Mouse (Mus musculus) CD8-positive naive resting alpha-beta T cell, adult 2 months (primary cell): ENCODE measurements around the gene Ap2b1.
A peak's percentile ranks its signal among the peaks of the same experiment; 100 is the strongest.
"Not testable (repeated sequence)": the region's sequence is repeated elsewhere in the genome, so short reads cannot be mapped to it uniquely, and the experiment has no call there.

ENCODE experiments used
- DNase-seq, 2 experiments: peaks; one replicate each; pipeline ENCODE4 v3.0.0; 2022; ENCODE audit warnings: low read depth in 2 of 2, low spot score in 2 of 2

The Ap2b1 gene

GRCm38 (mm10) chr11:83299724-83300123 is 900 bp downstream of the Ap2b1 start:
- no peak for DNase-seq

- DNase-seq: no peak
Measured at GRCm38 (mm10) chr11:83301431-83301831, 2.6 kb downstream of the Ap2b1 start.

- no peak for DNase-seq
Measured at GRCm38 (mm10) chr11:83302124-83302523, 3.3 kb downstream of the Ap2b1 start.

- DNase-seq: peak; percentile 91 to 95
Measured at GRCm38 (mm10) chr11:83302526-83303251, 3.9 kb downstream of the Ap2b1 start, which contains the start of gene Pex12. TSS of gene Pex12 (minus strand) at chr11:83302586.

- no peak for DNase-seq
Measured at GRCm38 (mm10) chr11:83303751-83304150, 4.9 kb downstream of the Ap2b1 start.

- DNase-seq: no peak
Measured at GRCm38 (mm10) chr11:83304485-83304884, 5.7 kb downstream of the Ap2b1 start.

- DNase-seq: no peak
Measured at GRCm38 (mm10) chr11:83306700-83307253, 8.0 kb downstream of the Ap2b1 start.

GRCm38 (mm10) chr11:83312471-83312870 is 13.6 kb downstream of the Ap2b1 start:
- no peak for DNase-seq

GRCm38 (mm10) chr11:83319048-83319447 is 20.2 kb downstream of the Ap2b1 start:
- no peak for DNase-seq

- DNase-seq: not testable (repeated sequence)
Measured at GRCm38 (mm10) chr11:83326692-83327091, 27.9 kb downstream of the Ap2b1 start.

GRCm38 (mm10) chr11:83327427-83327826 is 28.6 kb downstream of the Ap2b1 start:
- DNase-seq: peak in 1 of 2 experiments; percentile 37

- DNase-seq: no peak
Measured at GRCm38 (mm10) chr11:83335826-83336225, 37.0 kb downstream of the Ap2b1 start.

- DNase-seq: no peak
Measured at GRCm38 (mm10) chr11:83339705-83340104, 40.9 kb downstream of the Ap2b1 start.

GRCm38 (mm10) chr11:83341716-83342245 is 43.0 kb downstream of the Ap2b1 start:
- DNase-seq: no peak

GRCm38 (mm10) chr11:83355428-83355827 is 56.6 kb downstream of the Ap2b1 start:
- no peak for DNase-seq

- peak in 1 of 2 experiments; percentile 1 for DNase-seq
Measured at GRCm38 (mm10) chr11:83357421-83357820, 58.6 kb downstream of the Ap2b1 start.

- no peak for DNase-seq
Measured at GRCm38 (mm10) chr11:83364656-83365055, 65.8 kb downstream of the Ap2b1 start.

GRCm38 (mm10) chr11:83371267-83371666 is 72.4 kb downstream of the Ap2b1 start:
- DNase-seq: no peak

- DNase-seq: no peak
Measured at GRCm38 (mm10) chr11:83379745-83380341, 81.0 kb downstream of the Ap2b1 start.

GRCm38 (mm10) chr11:83382876-83383531 is 84.2 kb downstream of the Ap2b1 start:
- no peak for DNase-seq

- DNase-seq: no peak
Measured at GRCm38 (mm10) chr11:83383532-83383887, 84.7 kb downstream of the Ap2b1 start.

GRCm38 (mm10) chr11:83393062-83393461 is 94.2 kb downstream of the Ap2b1 start:
- DNase-seq: no peak
